8 mouse cellular contexts compared by ENCODE assay signal in genomic region chr2:37422306-37423304, GRCm38 (mm10). TPM values are rescaled to one million over a fixed set of nuclear protein-coding genes. Genes with fewer than 3 reads are reported as not detected.
DNase-seq lines count a peak whose midpoint lies in the region; ATAC-seq and TF ChIP-seq lines count a peak whose summit lies in the region.

TSS of gene Rc3h2 (minus strand) at chr2:37422903.

- under 1% methylated on average over 74 of the region's 75 CpGs for WGBS in hindbrain, embryonic 13.5 days

- peak within 1 kb of the TSS; percentile 66 for H3K4me2 ChIP-seq in hindbrain, embryonic 13.5 days

- no peaks in the 10 kb centered on the region for H3K27me3 ChIP-seq in Patski
- no peaks in the 10 kb centered on the region for H3K27me3 ChIP-seq in hindbrain, embryonic 13.5 days

- no peak for TF ChIP-seq CTCF in Patski (IDR thresholded peaks at IDR 0.05)

- ATAC-seq in Patski = peak; percentile 98
- ATAC-seq in hindbrain, embryonic 13.5 days (ENCODE audit: low FRiP score) = peak; percentile 97

- H3K9ac ChIP-seq in hindbrain, embryonic 13.5 days = peak within 1 kb of the TSS; percentile 99

- peak; percentile 85 for DNase-seq in Patski (ENCODE audit: low read depth, low spot score)
- peak; percentile 95 to 97 for DNase-seq in cerebellum, postnatal 14 days
- DNase-seq in frontal cortex, postnatal 14 days (ENCODE audit: low spot score in 2 of 2) = peak; percentile 93 to 96
- DNase-seq in layer of hippocampus, postnatal 25 days (ENCODE audit: extremely low spot score in 1 of 2, low spot score in 1 of 2) = peak; percentile 82 to 85
- peak; percentile 98 for DNase-seq in lung, postnatal 25 days (ENCODE audit: low spot score)
- DNase-seq in retina, embryonic 14.5 days (ENCODE audit: low spot score) = peak; percentile 96
- DNase-seq in thymus, postnatal 4 days = peak; percentile 90

- in situ Hi-C loops in Patski (cut with MboI; ENCODE audit: low pct_unique_long_range_greater_than_20kb) = no loop called here

- CTCF ChIA-PET in Patski (lab: Charles Lee) = no interaction called here

- peaks cover 3% of the 10 kb centered on the region for H3K36me3 ChIP-seq in hindbrain, embryonic 13.5 days

- H3K27ac ChIP-seq in hindbrain, embryonic 13.5 days = peak within 1 kb of the TSS; percentile 98

- H3K4me3 ChIP-seq in hindbrain, embryonic 13.5 days = peak within 1 kb of the TSS; percentile 96

- peaks cover 17% of the 10 kb centered on the region for H3K4me1 ChIP-seq in hindbrain, embryonic 13.5 days (replicated peaks)

- POLR2A ChIA-PET in Patski (lab: Charles Lee) = interaction anchor here (0.9 kb wide), 1 partner anchor 21 kb away, joined by 4 read pairs; the partner anchor contains the start of gene Rabgap1

- no peaks in the 10 kb centered on the region for H3K9me3 ChIP-seq in hindbrain, embryonic 13.5 days

RNA-seq across cellular contexts. Expression of gene Rc3h2, which starts in this region (rescaled TPM):
- polyA plus RNA-seq in Patski (2021) = 24.0 TPM
- 23.1 and 24.6 TPM in 2 replicates for polyA plus RNA-seq in hindbrain, embryonic 13.5 days (2015; fragmentation: Nextera tagmentation; extraction: Ambion mirVana)
- total RNA-seq in layer of hippocampus, postnatal 25 days (2021) = 10 to 100 TPM; 80.3 to 83.2 TPM

Comparison
In these comparisons a context has a peak if more than half of its experiments do, and no peak if none do; other contexts are left out.
1. Peak in every context shown above with its lines: DNase-seq, ATAC-seq, H3K4me3 ChIP-seq and H3K27ac ChIP-seq.